Mouse (Mus musculus) intestine, embryonic 15.5 days (tissue): ENCODE measurements around the gene Rcor1. TPM values are rescaled to one million over a fixed set of nuclear protein-coding genes. Genes with fewer than 3 reads are reported as not detected.

ENCODE experiments used
- ATAC-seq: fragments of 200-750 bp; cut with Nextera tagmentation; 2 replicates; pipeline ENCODE4 v1.8.0; 2017; ENCODE audit warnings: moderate TSS enrichment, moderate library complexity
- H3K27ac ChIP-seq: fragments of 300-500 bp; sonication (generic); 2 replicates; pipeline ENCODE4 v1.5.1; 2015; ENCODE audit warnings: mild to moderate bottlenecking, inconsistent platforms
- H3K27me3 ChIP-seq: fragments of 300-500 bp; sonication (generic); replicated peaks from 2 replicates; pipeline ENCODE4 v1.6.1; 2015; ENCODE audit warnings: inconsistent platforms
- H3K36me3 ChIP-seq: fragments of 300-500 bp; sonication (generic); 2 replicates; pipeline ENCODE4 v1.6.1; 2015; ENCODE audit warnings: inconsistent platforms
- H3K4me1 ChIP-seq: fragments of 300-500 bp; sonication (generic); replicated peaks from 2 replicates; pipeline ENCODE4 v1.6.1; 2015; ENCODE audit warnings: inconsistent platforms
- H3K4me2 ChIP-seq: fragments of 300-500 bp; sonication (generic); replicated peaks from 2 replicates; pipeline ENCODE4 v1.6.1; 2015; ENCODE audit warnings: mild to moderate bottlenecking, inconsistent platforms
- H3K4me3 ChIP-seq: fragments of 300-500 bp; sonication (generic); replicated peaks from 2 replicates; pipeline ENCODE4 v1.5.1; 2015; ENCODE audit warnings: inconsistent platforms
- H3K9ac ChIP-seq: fragments of 300-500 bp; sonication (generic); 2 replicates; pipeline ENCODE4 v1.6.1; 2015; ENCODE audit warnings: inconsistent platforms
- H3K9me3 ChIP-seq: fragments of 300-500 bp; sonication (generic); 2 replicates; pipeline ENCODE4 v1.6.1; 2016; ENCODE audit warnings: inconsistent platforms
- WGBS: fragments of 180-500 bp; shearing (Covaris S2); methylation state at CpG from one replicate; pipeline ENCODE4 v1.1.7; 2015; 5-methylcytosine and 5-hydroxymethylcytosine counted together
- polyA plus RNA-seq: library from polyadenylated mRNA; unstranded; fragments of >200 nt; fragmentation: Nextera tagmentation; extraction: Ambion mirVana; gene quantifications from 2 replicates; pipeline ENCODE4 v1.2.1, GENCODE M21; 2015

Rcor1 gene
- polyA plus RNA-seq, 1 experiment from 2014 or later: 9.1 TPM

DNA sequence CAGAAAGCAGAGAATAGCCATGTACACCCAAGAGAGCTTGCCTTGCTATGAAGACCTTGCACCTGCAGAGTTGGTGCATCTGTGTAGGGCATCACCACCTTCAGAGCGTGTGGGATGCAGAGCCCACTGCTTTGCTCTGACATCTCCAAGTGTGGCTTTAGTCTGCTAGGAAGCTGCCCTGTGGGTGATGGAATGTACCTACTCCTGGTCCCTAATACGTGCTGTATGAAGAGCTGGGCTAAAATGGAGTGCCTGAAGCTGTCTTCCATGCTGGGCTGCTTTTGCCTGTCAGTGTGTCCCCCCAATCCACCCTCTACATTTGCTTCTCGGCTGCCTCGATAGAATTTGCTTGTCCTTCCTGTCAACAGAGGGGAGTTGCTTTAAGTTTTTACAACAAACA, 46.4 kb downstream of the Rcor1 start:
- Histone ChIP-seq H3K4me2 (no peak overlapping the region), H3K9ac (no peak overlapping the region), H3K4me3 (no peak overlapping the region), H3K27me3 (no peaks in the 10 kb centered on the region), H3K36me3 (peaks cover 7% of the 10 kb centered on the region; the same call in 1 of the 2 replicates), H3K4me1 (no peaks in the 10 kb centered on the region), H3K9me3 (no peaks in the 10 kb centered on the region), H3K27ac (no peak overlapping the region)
- ATAC-seq: no peak
- 84% methylated on average over 4 of the region's 4 CpGs for WGBS

- no peak overlapping the region for H3K4me3 ChIP-seq
- WGBS: 89% methylated on average over 1 of the region's 1 CpGs
- no peaks in the 10 kb centered on the region for H3K27me3 ChIP-seq
- peaks cover 6% of the 10 kb centered on the region; the same call in 1 of the 2 replicates for H3K36me3 ChIP-seq
- no peaks in the 10 kb centered on the region for H3K9me3 ChIP-seq
- H3K4me1 ChIP-seq: no peaks in the 10 kb centered on the region
- H3K9ac ChIP-seq: no peak overlapping the region
- no peak overlapping the region for H3K4me2 ChIP-seq
- ATAC-seq: no peak
- no peak overlapping the region for H3K27ac ChIP-seq
Measured at GRCm38 (mm10) chr12:111087066-111087465, 47.9 kb downstream of the Rcor1 start.

DNA sequence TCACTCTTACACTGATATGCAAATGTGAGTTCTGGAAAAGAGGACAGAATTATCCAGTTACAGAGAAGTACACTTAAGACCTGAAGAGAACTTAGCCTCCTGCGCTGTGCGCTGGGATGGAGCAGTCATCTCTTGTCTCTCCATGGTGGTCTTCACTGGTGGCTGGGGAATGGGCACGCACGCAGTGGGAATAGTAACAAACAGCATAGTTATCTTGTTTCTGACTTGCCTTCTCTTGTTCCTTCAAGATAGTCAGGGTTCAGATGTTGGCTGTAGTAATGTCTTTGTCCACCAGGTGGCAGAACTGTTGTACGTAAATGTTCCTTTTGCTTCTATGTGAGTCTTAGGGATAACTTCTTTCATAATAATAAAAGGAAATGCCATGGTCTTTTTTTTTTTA, 49.0 kb downstream of the Rcor1 start:
- peak; percentile 30; the same call in 1 of the 2 replicates for ATAC-seq
- Histone ChIP-seq H3K4me2 (no peak overlapping the region), H3K36me3 (no peaks in the 10 kb centered on the region), H3K4me3 (no peak overlapping the region), H3K4me1 (no peaks in the 10 kb centered on the region), H3K27ac (0 out of 2 replicates have a peak overlapping the region, but pooled peaks have one; percentile 25), H3K9me3 (no peaks in the 10 kb centered on the region), H3K9ac (no peak overlapping the region), H3K27me3 (no peaks in the 10 kb centered on the region)
- 31% methylated on average over 5 of the region's 5 CpGs for WGBS

DNA sequence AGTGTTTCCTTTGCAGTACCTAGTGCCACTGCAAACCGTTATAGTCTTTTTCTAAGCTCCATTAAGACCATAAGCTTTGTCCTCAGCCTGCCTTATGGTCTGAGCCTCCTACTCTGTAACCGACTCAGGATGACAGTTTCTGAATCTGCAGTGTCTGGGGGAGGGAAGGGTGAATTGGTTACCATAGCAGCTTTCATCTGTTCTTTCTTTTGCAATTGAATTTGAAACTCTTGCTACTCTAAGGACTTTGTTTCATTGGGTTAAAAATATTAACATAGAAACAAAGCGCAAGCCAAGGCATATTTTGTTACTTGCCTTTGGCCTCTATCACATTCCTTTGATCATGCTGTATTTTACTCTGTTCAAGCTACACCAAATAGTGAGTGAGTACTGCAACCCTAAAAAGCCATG, 49.6 kb downstream of the Rcor1 start:
- no peaks in the 10 kb centered on the region for H3K9me3 ChIP-seq
- no peaks in the 10 kb centered on the region for H3K27me3 ChIP-seq
- WGBS: 62% methylated on average over 3 of the region's 3 CpGs
- H3K36me3 ChIP-seq: no peaks in the 10 kb centered on the region
- H3K4me2 ChIP-seq: no peak overlapping the region
- H3K27ac ChIP-seq: no peak overlapping the region
- no peak overlapping the region for H3K9ac ChIP-seq
- H3K4me1 ChIP-seq: no peaks in the 10 kb centered on the region
- H3K4me3 ChIP-seq: no peak overlapping the region
- ATAC-seq: no peak

DNA sequence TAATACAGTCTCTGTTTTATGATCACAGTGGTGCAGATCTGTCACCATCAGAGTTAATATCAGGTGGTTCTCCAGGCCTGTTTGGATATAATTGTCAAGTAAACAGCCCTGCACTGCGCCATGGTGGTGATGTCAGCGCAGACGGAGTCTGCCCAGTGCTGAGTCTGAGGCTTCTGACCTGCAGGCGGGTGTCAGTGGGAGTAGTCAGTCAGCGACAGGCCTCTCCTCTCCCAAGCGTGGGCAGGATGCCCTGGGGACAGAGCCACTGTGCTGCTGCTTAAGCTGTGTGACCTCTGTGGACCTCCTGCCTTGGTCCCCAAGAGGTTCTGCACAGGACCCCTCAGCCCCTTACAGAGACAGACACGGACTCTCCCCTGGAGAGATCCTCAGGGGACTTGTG, 50.0 kb downstream of the Rcor1 start:
- Histone ChIP-seq H3K36me3 (no peaks in the 10 kb centered on the region), H3K4me1 (no peaks in the 10 kb centered on the region), H3K9ac (no peak overlapping the region), H3K27ac (no peak overlapping the region), H3K27me3 (no peaks in the 10 kb centered on the region), H3K4me3 (no peak overlapping the region), H3K9me3 (no peaks in the 10 kb centered on the region), H3K4me2 (no peak overlapping the region)
- 0 out of 2 replicates have a peak, but pooled peaks have one; percentile 30 for ATAC-seq
- WGBS: 71% methylated on average over 7 of the region's 7 CpGs

- Histone ChIP-seq H3K27me3 (no peaks in the 10 kb centered on the region), H3K4me3 (no peak overlapping the region), H3K36me3 (no peaks in the 10 kb centered on the region), H3K9me3 (no peaks in the 10 kb centered on the region), H3K9ac (no peak overlapping the region), H3K4me2 (no peak overlapping the region), H3K27ac (no peak overlapping the region), H3K4me1 (no peaks in the 10 kb centered on the region)
- no peak for ATAC-seq
Measured at GRCm38 (mm10) chr12:111090801-111091200, 51.6 kb downstream of the Rcor1 start.

DNA sequence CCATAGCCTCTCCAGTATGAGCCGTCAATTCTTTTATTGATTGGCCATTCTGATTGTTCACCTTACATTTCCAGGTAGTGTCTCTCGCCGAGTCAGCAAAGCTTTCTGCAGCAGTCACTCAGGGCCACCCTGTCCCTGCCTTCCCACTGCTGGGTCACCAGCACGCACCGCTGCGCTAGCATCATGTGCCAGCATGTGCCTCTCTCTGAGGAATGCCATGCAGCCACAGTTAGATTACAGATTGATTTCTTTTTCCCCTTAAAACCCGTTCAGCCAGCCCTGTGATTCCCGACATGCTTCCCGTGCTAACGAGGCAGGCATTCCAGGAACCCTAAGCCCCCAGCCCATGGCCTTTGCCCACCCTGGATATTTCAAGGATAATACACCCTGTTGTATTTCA, 52.8 kb downstream of the Rcor1 start:
- H3K27me3 ChIP-seq: no peaks in the 10 kb centered on the region
- no peaks in the 10 kb centered on the region for H3K36me3 ChIP-seq
- no peak for ATAC-seq
- 90% methylated on average over 10 of the region's 10 CpGs for WGBS
- no peaks in the 10 kb centered on the region for H3K9me3 ChIP-seq
- no peak overlapping the region for H3K27ac ChIP-seq
- H3K4me3 ChIP-seq: no peak overlapping the region
- H3K9ac ChIP-seq: no peak overlapping the region
- H3K4me1 ChIP-seq: no peaks in the 10 kb centered on the region
- no peak overlapping the region for H3K4me2 ChIP-seq

DNA sequence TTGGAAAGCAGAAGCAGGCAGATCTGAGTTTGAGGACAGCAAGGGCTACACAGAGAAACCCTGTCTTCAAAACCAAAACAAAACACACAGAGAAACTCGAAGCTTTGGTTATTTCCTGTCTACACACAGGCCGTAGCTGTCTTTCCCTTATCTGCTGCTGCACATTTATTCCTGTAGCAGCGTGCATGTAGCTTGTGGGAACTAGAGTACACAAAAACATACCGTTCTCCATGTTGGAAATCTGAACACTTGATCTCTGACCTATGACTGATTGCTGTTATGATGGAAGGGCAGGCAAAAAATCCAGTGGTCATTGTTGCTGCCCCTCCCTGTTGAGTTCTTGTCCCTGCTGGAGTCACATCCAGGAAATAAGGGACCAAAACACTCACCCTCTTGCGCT, 54.9 kb downstream of the Rcor1 start:
- Histone ChIP-seq H3K27ac (no peak overlapping the region), H3K36me3 (no peaks in the 10 kb centered on the region), H3K9ac (no peak overlapping the region), H3K4me2 (no peak overlapping the region), H3K9me3 (no peaks in the 10 kb centered on the region), H3K27me3 (no peaks in the 10 kb centered on the region), H3K4me3 (no peak overlapping the region), H3K4me1 (no peaks in the 10 kb centered on the region)
- 62% methylated on average over 5 of the region's 5 CpGs for WGBS
- ATAC-seq: no peak

GRCm38 (mm10) chr12:111095086-111095485, 55.9 kb downstream of the Rcor1 start:
- Histone ChIP-seq H3K9me3 (no peaks in the 10 kb centered on the region), H3K27me3 (no peaks in the 10 kb centered on the region), H3K36me3 (no peaks in the 10 kb centered on the region), H3K4me3 (no peak overlapping the region), H3K4me1 (no peaks in the 10 kb centered on the region), H3K9ac (no peak overlapping the region), H3K4me2 (no peak overlapping the region), H3K27ac (no peak overlapping the region)
- no peak for ATAC-seq
- 88% methylated on average over 6 of the region's 6 CpGs for WGBS

DNA sequence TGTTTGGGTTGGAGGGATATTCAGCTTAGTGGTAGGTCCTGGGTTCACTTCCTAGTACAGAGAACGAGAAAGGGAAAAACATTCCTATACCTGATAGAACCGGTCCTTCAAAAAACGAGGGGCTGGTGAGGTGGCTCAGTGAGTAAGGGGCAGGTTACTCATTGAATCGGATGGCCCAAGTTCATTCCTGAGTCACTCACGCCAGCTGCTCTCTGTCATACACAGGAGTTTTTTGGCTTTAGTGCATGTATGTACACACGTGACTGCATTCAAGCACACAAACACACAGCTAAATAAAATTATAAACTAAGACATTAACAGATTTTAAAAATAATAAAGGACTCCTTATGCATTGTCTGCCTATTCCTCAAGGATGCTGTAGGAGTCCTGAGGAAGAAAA, 57.1 kb downstream of the Rcor1 start:
- no peak overlapping the region for H3K4me2 ChIP-seq
- H3K9me3 ChIP-seq: no peaks in the 10 kb centered on the region
- no peak overlapping the region for H3K27ac ChIP-seq
- H3K27me3 ChIP-seq: no peaks in the 10 kb centered on the region
- ATAC-seq: no peak
- peaks cover 7% of the 10 kb centered on the region; the same call in 1 of the 2 replicates for H3K36me3 ChIP-seq
- no peaks in the 10 kb centered on the region for H3K4me1 ChIP-seq
- no peak overlapping the region for H3K9ac ChIP-seq
- WGBS: 83% methylated on average over 6 of the region's 6 CpGs
- H3K4me3 ChIP-seq: no peak overlapping the region

GRCm38 (mm10) chr12:111097036-111097435, 57.9 kb downstream of the Rcor1 start:
- WGBS: 95% methylated on average over 8 of the region's 8 CpGs
- no peak overlapping the region for H3K4me3 ChIP-seq
- no peaks in the 10 kb centered on the region for H3K9me3 ChIP-seq
- no peak overlapping the region for H3K9ac ChIP-seq
- H3K36me3 ChIP-seq: peaks cover 10% of the 10 kb centered on the region; the same call in 1 of the 2 replicates
- no peak overlapping the region for H3K4me2 ChIP-seq
- no peak for ATAC-seq
- no peaks in the 10 kb centered on the region for H3K27me3 ChIP-seq
- no peaks in the 10 kb centered on the region for H3K4me1 ChIP-seq
- no peak overlapping the region for H3K27ac ChIP-seq

DNA sequence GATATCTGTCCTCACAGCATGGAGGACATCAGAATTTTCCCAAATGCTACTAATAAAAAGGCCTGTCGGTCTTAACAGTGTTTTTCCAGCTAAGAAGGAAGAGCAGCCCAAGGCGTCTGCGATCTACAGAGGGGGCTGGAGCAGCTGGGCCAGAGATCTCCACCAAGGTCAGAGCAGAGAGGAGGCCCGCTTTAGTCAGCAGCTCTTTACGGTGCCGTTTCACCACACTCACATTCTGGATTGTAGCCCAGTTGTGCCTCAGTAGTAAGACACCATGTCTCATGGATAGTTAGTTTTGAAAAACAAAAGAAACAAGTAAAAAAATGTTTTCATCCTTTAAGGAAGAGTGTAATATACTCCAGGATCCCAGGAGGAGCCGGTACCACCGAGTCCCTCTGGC, 72.0 kb downstream of the Rcor1 start:
- H3K4me1 ChIP-seq: no peaks in the 10 kb centered on the region
- ATAC-seq: no peak
- WGBS: 90% methylated on average over 8 of the region's 8 CpGs
- H3K4me3 ChIP-seq: no peak overlapping the region
- no peak overlapping the region for H3K27ac ChIP-seq
- peaks cover 48% of the 10 kb centered on the region for H3K36me3 ChIP-seq
- H3K9me3 ChIP-seq: no peaks in the 10 kb centered on the region
- no peak overlapping the region for H3K4me2 ChIP-seq
- no peak overlapping the region for H3K9ac ChIP-seq
- no peaks in the 10 kb centered on the region for H3K27me3 ChIP-seq

GRCm38 (mm10) chr12:111114593-111114992, 75.4 kb downstream of the Rcor1 start:
- 94% methylated on average over 5 of the region's 5 CpGs for WGBS
- Histone ChIP-seq H3K4me2 (no peak overlapping the region), H3K9me3 (no peaks in the 10 kb centered on the region), H3K36me3 (peaks cover 50% of the 10 kb centered on the region), H3K4me1 (no peaks in the 10 kb centered on the region), H3K4me3 (no peak overlapping the region), H3K9ac (no peak overlapping the region), H3K27ac (no peak overlapping the region), H3K27me3 (no peaks in the 10 kb centered on the region)
- no peak for ATAC-seq
